Mouse (Mus musculus) thymus, adult 2 months (tissue): ENCODE data around the gene Bcl11a. TPM values are rescaled to one million over a fixed set of nuclear protein-coding genes. Genes with fewer than 3 reads are reported as not detected.

ENCODE experiments used
- DNase-seq: peaks from one replicate; pipeline ENCODE4 v3.0.0; 2021
- H3K27ac ChIP-seq: fragments of 200-500 bp; 2 replicates; pipeline ENCODE4 v1.5.1; 2012; ENCODE audit warnings: low read length, control low read depth; ENCODE audit not compliant: control insufficient read depth, insufficient read depth
- H3K27me3 ChIP-seq: fragments of 200-500 bp; 2 replicates; pipeline ENCODE4 v1.6.1; 2012; ENCODE audit warnings: mild to moderate bottlenecking, low read length, moderate library complexity, mixed read lengths; ENCODE audit not compliant: control insufficient read depth, insufficient read depth
- H3K36me3 ChIP-seq: fragments of 200-500 bp; 2 replicates; pipeline ENCODE4 v1.6.1; 2012; ENCODE audit warnings: mild to moderate bottlenecking, low read length, moderate library complexity; ENCODE audit not compliant: control insufficient read depth, insufficient read depth
- H3K4me1 ChIP-seq: fragments of 200-500 bp; replicated peaks from 2 replicates; pipeline ENCODE4 v1.6.1; 2012; ENCODE audit warnings: low read length; ENCODE audit not compliant: control insufficient read depth, insufficient read depth
- H3K4me3 ChIP-seq: fragments of 200-500 bp; 2 replicates; pipeline ENCODE4 v1.5.1; 2012; ENCODE audit warnings: mild to moderate bottlenecking, low read length, control low read depth, moderate library complexity; ENCODE audit not compliant: control insufficient read depth, insufficient read depth
- CTCF ChIP-seq: fragments of 200-500 bp; IDR thresholded peaks from 2 replicates; pipeline ENCODE4 v1.5.1; 2012; ENCODE audit warnings: mild to moderate bottlenecking, control low read depth, low read length, moderate library complexity, borderline replicate concordance; ENCODE audit not compliant: control insufficient read depth, poor library complexity, insufficient read depth; ENCODE audit errors: extremely low read depth
- POLR2A ChIP-seq: fragments of 200-500 bp; IDR thresholded peaks from 2 replicates; pipeline ENCODE4 v1.6.1; 2012; ENCODE audit warnings: mild to moderate bottlenecking, low read length, control low read depth, moderate library complexity; ENCODE audit not compliant: control insufficient read depth, poor library complexity, insufficient read depth; ENCODE audit errors: extremely low read depth
- WGBS: fragments of 180-500 bp; shearing (Covaris S2); methylation state at CpG from one replicate; pipeline ENCODE4 v1.1.7; 2018; 5-methylcytosine and 5-hydroxymethylcytosine counted together
- polyA plus RNA-seq: library from polyadenylated mRNA; depleted of rRNA; stranded (reverse); fragments of >200 nt; gene quantifications from 2 replicates; pipeline ENCODE4 v1.2.3, GENCODE M21; 2012; rRNA removed

Gene Bcl11a
- polyA plus RNA-seq, 1 experiment, result 2.7 TPM

DNA sequence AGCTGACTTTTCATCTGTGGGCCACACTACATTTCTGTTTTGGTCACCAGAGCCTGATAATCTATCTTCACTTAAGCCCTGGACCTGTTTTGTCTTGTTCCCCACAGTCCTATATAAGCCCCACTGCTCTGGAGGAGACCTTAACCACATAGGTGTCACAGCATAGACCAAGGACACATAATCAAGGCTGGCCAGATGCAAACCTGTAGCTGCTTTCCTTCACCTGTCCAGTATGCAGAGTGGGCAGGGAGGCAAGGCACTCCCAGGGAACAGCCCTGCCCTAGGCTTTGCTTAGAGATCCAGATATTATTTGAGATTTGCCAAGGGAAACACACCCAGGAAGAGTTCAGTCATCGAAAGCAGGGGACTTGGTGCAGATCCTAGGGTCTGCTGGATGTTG is 125.6 kb downstream of the Bcl11a start:
- 85% methylated on average over 1 of the region's 1 CpGs for WGBS
- H3K36me3 ChIP-seq, result no peaks in the 10 kb centered on the region
- H3K27me3 ChIP-seq, result no peaks in the 10 kb centered on the region
- TF ChIP-seq POLR2A (no peak), CTCF (no peak)
- no peak overlapping the region for H3K27ac ChIP-seq
- no peak for DNase-seq
- no peaks in the 10 kb centered on the region for H3K4me1 ChIP-seq
- H3K4me3 ChIP-seq, result no peak overlapping the region

DNA sequence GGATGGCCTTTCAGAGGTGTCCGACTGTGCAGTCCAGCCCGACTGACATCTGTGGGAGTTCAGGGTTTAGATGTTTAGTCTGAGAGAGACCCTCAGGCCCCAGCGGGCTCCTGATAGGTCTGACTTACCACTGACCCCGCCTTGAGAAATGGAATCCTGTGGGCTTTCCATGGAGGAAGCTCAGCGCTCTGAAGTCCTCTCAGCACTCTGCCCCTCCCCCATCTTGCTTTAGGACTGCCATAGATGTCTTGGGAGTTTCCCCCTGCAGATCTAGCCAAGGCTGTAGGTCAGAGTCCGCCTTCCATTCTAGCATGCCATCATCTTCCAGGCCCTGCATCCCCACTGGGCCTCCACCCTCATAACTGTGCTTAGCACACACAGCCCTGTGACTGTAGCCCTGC is 131.1 kb downstream of the Bcl11a start:
- 88% methylated on average over 6 of the region's 6 CpGs for WGBS
- Histone ChIP-seq H3K4me3 (no peak overlapping the region), H3K4me1 (no peaks in the 10 kb centered on the region), H3K27me3 (no peaks in the 10 kb centered on the region), H3K36me3 (no peaks in the 10 kb centered on the region), H3K27ac (no peak overlapping the region)
- no peak for TF ChIP-seq CTCF
- no peak for TF ChIP-seq POLR2A
- no peak for DNase-seq

GRCm38 (mm10) chr11:24214509-24215134 is 136.8 kb downstream of the Bcl11a start:
- Histone ChIP-seq H3K27me3 (no peaks in the 10 kb centered on the region), H3K36me3 (no peaks in the 10 kb centered on the region), H3K4me1 (no peaks in the 10 kb centered on the region), H3K4me3 (no peak overlapping the region), H3K27ac (no peak overlapping the region)
- DNase-seq, result no peak
- 72% methylated on average over 3 of the region's 3 CpGs for WGBS
- TF ChIP-seq POLR2A, result no peak
- no peak for TF ChIP-seq CTCF

DNA sequence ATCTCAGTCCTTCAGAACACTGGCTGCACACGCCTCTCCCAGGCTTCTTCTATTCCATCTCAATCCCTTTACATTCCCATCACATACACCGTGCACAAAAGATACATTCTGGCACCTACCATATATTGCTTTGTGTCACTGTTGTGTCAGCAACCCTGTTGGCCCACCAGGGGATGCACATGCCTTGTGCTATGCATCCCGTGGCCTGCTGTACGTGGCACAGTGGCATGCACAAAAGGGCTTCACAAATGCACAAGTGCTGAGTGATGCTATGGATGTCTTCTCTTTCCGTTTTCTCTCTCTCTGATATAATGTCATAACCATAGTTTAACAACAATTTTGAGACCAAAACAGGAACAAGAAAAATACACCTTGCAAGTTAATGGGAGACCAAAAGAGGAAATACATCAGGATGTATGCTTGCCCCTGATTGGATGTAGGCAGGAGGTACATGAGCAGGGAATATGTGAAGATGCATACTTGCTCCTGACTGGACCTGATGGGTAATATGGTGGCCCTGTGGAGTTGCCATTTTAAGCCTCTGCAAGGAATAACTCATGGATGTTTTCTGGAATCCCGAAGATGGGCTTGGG is 140.0 kb downstream of the Bcl11a start:
- Histone ChIP-seq H3K4me3 (no peak overlapping the region), H3K27me3 (no peaks in the 10 kb centered on the region), H3K36me3 (no peaks in the 10 kb centered on the region), H3K4me1 (no peaks in the 10 kb centered on the region), H3K27ac (no peak overlapping the region)
- no peak for TF ChIP-seq POLR2A
- no peak for TF ChIP-seq CTCF
- no peak for DNase-seq
- WGBS, result 91% methylated on average over 6 of the region's 6 CpGs

DNA sequence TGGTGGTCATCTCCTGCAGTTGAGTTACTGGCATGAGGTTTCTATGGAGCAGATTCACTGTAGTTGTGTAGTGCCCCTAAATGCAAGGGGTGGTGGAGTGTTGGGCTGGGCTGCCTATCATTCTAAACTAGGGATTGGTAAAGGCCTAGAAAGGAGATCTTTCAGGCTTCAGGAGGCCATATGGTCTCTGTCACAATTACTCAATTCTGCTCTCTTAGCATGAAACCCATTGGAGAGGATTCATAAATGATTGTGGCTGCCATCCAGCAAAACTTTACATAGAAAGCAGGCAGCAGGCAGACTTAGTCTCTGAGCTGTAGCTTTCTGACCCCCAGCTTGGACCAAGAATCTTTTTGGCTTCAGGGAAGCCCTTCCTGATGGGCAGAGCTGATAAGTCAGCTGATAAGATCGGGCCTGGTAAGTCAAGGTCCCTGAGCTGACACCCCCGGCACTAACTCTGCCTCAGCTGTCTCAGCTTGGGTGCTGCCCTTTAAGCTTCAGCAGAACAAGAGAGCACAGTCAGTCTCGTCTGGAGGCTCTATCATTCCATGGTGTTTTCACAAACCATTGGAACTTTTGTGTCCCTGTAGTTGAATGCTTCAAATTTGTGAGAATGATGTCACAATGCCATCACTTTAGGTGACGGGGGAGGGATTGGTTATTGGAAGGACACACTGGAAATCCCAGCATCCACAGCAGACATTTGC is 143.9 kb downstream of the Bcl11a start:
- DNase-seq, result no peak
- H3K36me3 ChIP-seq, result no peaks in the 10 kb centered on the region
- no peaks in the 10 kb centered on the region for H3K4me1 ChIP-seq
- H3K27me3 ChIP-seq, result no peaks in the 10 kb centered on the region
- TF ChIP-seq CTCF (no peak), POLR2A (no peak)
- H3K27ac ChIP-seq, result no peak overlapping the region
- no peak overlapping the region for H3K4me3 ChIP-seq
- 93% methylated on average over 4 of the region's 4 CpGs for WGBS

Other genes starting within 250 kb of the Bcl11a start
- 10.4 and 11.9 TPM in 2 replicates for gene Papolg, start 182.8 kb upstream of the Bcl11a start, polyA plus RNA-seq
- gene A830031A19Rik, start 3.0 kb upstream of the Bcl11a start, polyA plus RNA-seq, result not detected in 2 replicates